Mouse (Mus musculus): ENCODE results near the gene Pygm. TPM values are rescaled to one million over a fixed set of nuclear protein-coding genes. Genes with fewer than 3 reads are reported as not detected.

The Pygm gene
- polyA plus RNA-seq, 1 experiment, result 1.2 TPM

- H3K27me3 ChIP-seq (ENCODE audit: control insufficient read depth, insufficient read depth, insufficient read length), result peaks cover 90% of the 10 kb centered on the region
- no peak overlapping the region for H3K4me3 ChIP-seq (ENCODE audit: insufficient read depth, poor library complexity, severe bottlenecking)
- H3K79me2 ChIP-seq (ENCODE audit: control insufficient read depth, insufficient read depth), result no peaks in the 10 kb centered on the region
Observed at GRCm38 (mm10) chr19:6416894-6417761, 32.9 kb downstream of the Pygm start.

GRCm38 (mm10) chr19:6418233-6418879, 34.2 kb downstream of the Pygm start, which contains the start of gene Nrxn2:
Nrxn2 (plus strand) TSS chr19:6418731.
- H3K79me2 ChIP-seq (ENCODE audit: control insufficient read depth, insufficient read depth), result no peaks in the 10 kb centered on the region
- TF ChIP-seq MYOD1 (IDR thresholded peaks at IDR 0.05; ENCODE audit: control insufficient read depth, insufficient read length, low read depth) (no peak), CTCF (IDR thresholded peaks at IDR 0.05; ENCODE audit: control insufficient read depth, insufficient read depth, insufficient read length) (peak; percentile 88)
- no peaks in the 10 kb centered on the region for H3K79me3 ChIP-seq (ENCODE audit: low read depth)
- H3K36me3 ChIP-seq (ENCODE audit: control insufficient read depth, insufficient read depth), result no peaks in the 10 kb centered on the region
- peaks cover 90% of the 10 kb centered on the region for H3K27me3 ChIP-seq (ENCODE audit: control insufficient read depth, insufficient read depth, insufficient read length)
- no peak within 1 kb of the TSS for H3K4me3 ChIP-seq (ENCODE audit: insufficient read depth, poor library complexity, severe bottlenecking)
- H3ac ChIP-seq (ENCODE audit: control insufficient read depth, insufficient read length, low read depth), result peak within 1 kb of the TSS; percentile 12

More at GRCm38 (mm10) chr19:6416894-6417761, 32.9 kb downstream of the Pygm start:
- Histone ChIP-seq H3K79me3 (ENCODE audit: low read depth) (no peaks in the 10 kb centered on the region), H3ac (ENCODE audit: control insufficient read depth, insufficient read length, low read depth) (no peak overlapping the region), H3K36me3 (ENCODE audit: control insufficient read depth, insufficient read depth) (no peaks in the 10 kb centered on the region)
- TF ChIP-seq MYOD1 (IDR thresholded peaks at IDR 0.05; ENCODE audit: control insufficient read depth, insufficient read length, low read depth) (no peak), USF1 (IDR thresholded peaks at IDR 0.05; ENCODE audit: low read depth) (no peak), MYOG (IDR thresholded peaks at IDR 0.05; ENCODE audit: control insufficient read depth, extremely low read depth, insufficient read length) (no peak), CTCF (IDR thresholded peaks at IDR 0.05; ENCODE audit: control insufficient read depth, insufficient read depth, insufficient read length) (no peak), MAX (IDR thresholded peaks at IDR 0.05) (no peak), CEBPB (IDR thresholded peaks at IDR 0.05; ENCODE audit: low read depth) (no peak), FOSL1 (IDR thresholded peaks at IDR 0.05; ENCODE audit: insufficient read depth, low read length, poor library complexity, severe bottlenecking) (no peak)

GRCm38 (mm10) chr19:6418984-6419692, 34.9 kb downstream of the Pygm start:
- peaks cover 87% of the 10 kb centered on the region for H3K27me3 ChIP-seq (ENCODE audit: control insufficient read depth, insufficient read depth, insufficient read length)
- TF ChIP-seq CEBPB (IDR thresholded peaks at IDR 0.05; ENCODE audit: low read depth), result no peak
- TF ChIP-seq CTCF (IDR thresholded peaks at IDR 0.05; ENCODE audit: control insufficient read depth, insufficient read depth, insufficient read length), result no peak
- TF ChIP-seq MYOD1 (IDR thresholded peaks at IDR 0.05; ENCODE audit: control insufficient read depth, insufficient read length, low read depth), result no peak
- no peak for TF ChIP-seq MYOG (IDR thresholded peaks at IDR 0.05; ENCODE audit: control insufficient read depth, extremely low read depth, insufficient read length)
- TF ChIP-seq USF1 (IDR thresholded peaks at IDR 0.05; ENCODE audit: low read depth), result no peak
- TF ChIP-seq FOSL1 (IDR thresholded peaks at IDR 0.05; ENCODE audit: insufficient read depth, low read length, poor library complexity, severe bottlenecking), result no peak
- TF ChIP-seq MAX (IDR thresholded peaks at IDR 0.05), result no peak
- H3ac ChIP-seq (ENCODE audit: control insufficient read depth, insufficient read length, low read depth), result no peak overlapping the region
- no peaks in the 10 kb centered on the region for H3K79me2 ChIP-seq (ENCODE audit: control insufficient read depth, insufficient read depth)
- H3K4me3 ChIP-seq (ENCODE audit: insufficient read depth, poor library complexity, severe bottlenecking), result no peak overlapping the region
- H3K79me3 ChIP-seq (ENCODE audit: low read depth), result no peaks in the 10 kb centered on the region
- H3K36me3 ChIP-seq (ENCODE audit: control insufficient read depth, insufficient read depth), result no peaks in the 10 kb centered on the region

- peaks cover 88% of the 10 kb centered on the region for H3K27me3 ChIP-seq (ENCODE audit: control insufficient read depth, insufficient read depth, insufficient read length)
- no peak for TF ChIP-seq MAX (IDR thresholded peaks at IDR 0.05)
- TF ChIP-seq FOSL1 (IDR thresholded peaks at IDR 0.05; ENCODE audit: insufficient read depth, low read length, poor library complexity, severe bottlenecking), result no peak
- TF ChIP-seq MYOG (IDR thresholded peaks at IDR 0.05; ENCODE audit: control insufficient read depth, extremely low read depth, insufficient read length), result no peak
- TF ChIP-seq CEBPB (IDR thresholded peaks at IDR 0.05; ENCODE audit: low read depth), result no peak
- TF ChIP-seq CTCF (IDR thresholded peaks at IDR 0.05; ENCODE audit: control insufficient read depth, insufficient read depth, insufficient read length), result no peak
- TF ChIP-seq USF1 (IDR thresholded peaks at IDR 0.05; ENCODE audit: low read depth), result no peak
- H3ac ChIP-seq (ENCODE audit: control insufficient read depth, insufficient read length, low read depth), result no peak overlapping the region
- H3K4me3 ChIP-seq (ENCODE audit: insufficient read depth, poor library complexity, severe bottlenecking), result no peak overlapping the region
- H3K36me3 ChIP-seq (ENCODE audit: control insufficient read depth, insufficient read depth), result no peaks in the 10 kb centered on the region
- H3K79me2 ChIP-seq (ENCODE audit: control insufficient read depth, insufficient read depth), result no peaks in the 10 kb centered on the region
- H3K79me3 ChIP-seq (ENCODE audit: low read depth), result no peaks in the 10 kb centered on the region
Observed at GRCm38 (mm10) chr19:6419805-6420310, 35.7 kb downstream of the Pygm start.

- H3K4me3 ChIP-seq (ENCODE audit: insufficient read depth, poor library complexity, severe bottlenecking), result no peak overlapping the region
- H3K36me3 ChIP-seq (ENCODE audit: control insufficient read depth, insufficient read depth), result no peaks in the 10 kb centered on the region
- no peak overlapping the region for H3ac ChIP-seq (ENCODE audit: control insufficient read depth, insufficient read length, low read depth)
- no peak for TF ChIP-seq MAX (IDR thresholded peaks at IDR 0.05)
- H3K79me2 ChIP-seq (ENCODE audit: control insufficient read depth, insufficient read depth), result no peaks in the 10 kb centered on the region
- H3K27me3 ChIP-seq (ENCODE audit: control insufficient read depth, insufficient read depth, insufficient read length), result peaks cover 82% of the 10 kb centered on the region
- no peaks in the 10 kb centered on the region for H3K79me3 ChIP-seq (ENCODE audit: low read depth)
Observed at GRCm38 (mm10) chr19:6420481-6421210, 36.4 kb downstream of the Pygm start.

All from C2C12 (cell line).